Mouse (Mus musculus) midbrain, embryonic 11.5 days (tissue): ENCODE measurements around the gene Apoe. TPM values are rescaled to one million over a fixed set of nuclear protein-coding genes. Genes with fewer than 3 reads are reported as not detected.

Source experiments
- ATAC-seq: fragments of 200-750 bp; cut with Nextera tagmentation; 2 replicates; pipeline ENCODE4 v1.8.0; 2017; ENCODE audit warnings: moderate TSS enrichment, moderate library complexity; ENCODE audit not compliant: low FRiP score
- DNase-seq: peaks from one replicate; pipeline ENCODE4 v3.0.0; 2015; ENCODE audit warnings: low spot score; ENCODE audit errors: missing footprints
- H3K27ac ChIP-seq: fragments of 300-500 bp; sonication (generic); 2 replicates; pipeline ENCODE4 v1.5.1; 2014; ENCODE audit warnings: low read depth, low read length
- H3K27me3 ChIP-seq: fragments of 300-500 bp; sonication (generic); 2 replicates; pipeline ENCODE4 v1.6.1; 2014; ENCODE audit warnings: mild to moderate bottlenecking, low read length, moderate library complexity, mixed read lengths; ENCODE audit not compliant: control insufficient read depth, insufficient read depth
- H3K36me3 ChIP-seq: fragments of 300-500 bp; sonication (generic); 2 replicates; pipeline ENCODE4 v1.6.1; 2014; ENCODE audit warnings: mild to moderate bottlenecking, low read length, moderate library complexity, mixed read lengths; ENCODE audit not compliant: control insufficient read depth, insufficient read depth
- H3K4me1 ChIP-seq: fragments of 300-500 bp; sonication (generic); 2 replicates; pipeline ENCODE4 v1.6.1; 2014; ENCODE audit warnings: low read length; ENCODE audit not compliant: control insufficient read depth, insufficient read depth
- H3K4me2 ChIP-seq: fragments of 300-500 bp; sonication (generic); 2 replicates; pipeline ENCODE4 v1.6.1; 2014; ENCODE audit warnings: mild to moderate bottlenecking, moderate library complexity
- H3K4me3 ChIP-seq: fragments of 300-500 bp; sonication (generic); 2 replicates; pipeline ENCODE4 v1.5.1; 2014; ENCODE audit warnings: low read depth, low read length
- H3K9ac ChIP-seq: fragments of 300-500 bp; sonication (generic); 2 replicates; pipeline ENCODE4 v1.6.1; 2014; ENCODE audit warnings: low read length
- H3K9me3 ChIP-seq: fragments of 300-500 bp; sonication (generic); 2 replicates; pipeline ENCODE4 v1.6.1; 2016; ENCODE audit warnings: low read length; ENCODE audit not compliant: control insufficient read depth
- WGBS: fragments of 180-500 bp; shearing (Covaris S2); extraction: QIAGEN DNeasy Blood & Tissue Kit; methylation state at CpG from one replicate; pipeline ENCODE4 v1.1.7; 2014; 5-methylcytosine and 5-hydroxymethylcytosine counted together
- polyA plus RNA-seq: library from polyadenylated mRNA; unstranded; fragments of >200 nt; fragmentation: Nextera tagmentation; extraction: Ambion mirVana; gene quantifications from 2 replicates; pipeline ENCODE4 v1.2.1, GENCODE M21; 2014

Apoe gene
- polyA plus RNA-seq: 180 and 196 TPM in 2 replicates

DNA sequence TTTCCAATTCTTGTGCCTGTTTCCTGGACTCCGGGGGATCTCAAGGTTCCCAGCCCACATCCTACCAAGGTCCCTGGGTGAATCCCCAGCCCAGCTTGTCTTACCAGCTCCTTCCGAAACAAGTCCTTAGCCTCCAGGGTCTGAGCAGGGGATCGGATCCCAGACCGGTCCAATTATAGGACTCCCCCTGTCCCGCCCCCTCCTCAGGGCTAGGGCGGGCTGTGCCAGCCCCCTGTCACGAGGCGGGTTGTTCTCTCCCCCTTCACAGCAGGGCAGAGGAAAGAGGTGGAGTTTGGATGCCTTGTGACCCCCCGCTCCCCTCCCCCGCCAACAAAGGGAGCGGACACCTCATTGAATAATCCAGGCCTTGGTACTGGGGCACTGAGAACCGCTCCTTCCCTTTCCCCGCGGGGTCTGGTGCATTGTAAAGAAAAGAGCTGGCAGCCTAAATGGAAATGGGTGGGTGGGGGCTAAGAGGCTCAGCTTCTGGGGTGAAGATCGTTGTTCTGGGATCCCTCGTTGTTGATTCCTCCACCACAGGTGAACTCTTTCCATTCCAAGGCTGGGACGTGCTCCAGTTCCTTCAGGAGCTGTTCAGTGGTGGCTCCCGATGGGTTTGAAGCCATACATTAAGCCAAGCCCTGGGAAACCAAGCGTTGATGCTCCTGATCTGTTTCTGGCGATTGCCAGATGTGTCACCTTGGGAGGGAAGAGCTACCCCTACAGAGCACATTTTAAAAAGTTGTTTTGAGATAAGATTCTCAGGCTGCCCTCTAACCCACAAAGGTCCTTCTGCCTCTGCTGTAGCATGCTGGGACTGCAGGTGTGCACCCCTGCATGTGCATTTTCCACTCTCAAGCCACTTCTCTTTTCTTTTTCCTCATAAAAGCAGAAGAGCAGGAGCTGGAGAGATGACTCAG lies at the start of gene Apoe:
Gene Apoe, minus strand, starts transcription at position 282 of the 920 bp plus-strand sequence.
- no peaks in the 10 kb centered on the region for H3K27me3 ChIP-seq
- DNase-seq (peak; percentile 95), ATAC-seq (peak; percentile 56)
- H3K9me3 ChIP-seq: peaks cover 4% of the 10 kb centered on the region; the same call in 1 of the 2 replicates
- 1% methylated on average over 19 of the region's 20 CpGs for WGBS
- H3K4me1 ChIP-seq: peaks cover 13% of the 10 kb centered on the region
- no peak within 1 kb of the TSS for H3K27ac ChIP-seq
- H3K4me2 ChIP-seq: peak within 1 kb of the TSS; percentile 65
- H3K9ac ChIP-seq: peak within 1 kb of the TSS; percentile 67
- H3K36me3 ChIP-seq: peaks cover 14% of the 10 kb centered on the region
- peak within 1 kb of the TSS; percentile 31 for H3K4me3 ChIP-seq

- H3K4me2 ChIP-seq: peak overlapping the region; percentile 95
- ATAC-seq (no peak), DNase-seq (no peak)
- H3K36me3 ChIP-seq: peaks cover 2% of the 10 kb centered on the region; the same call in 1 of the 2 replicates
- no peak overlapping the region for H3K9ac ChIP-seq
- peaks cover 22% of the 10 kb centered on the region for H3K4me1 ChIP-seq
- WGBS: 3% methylated on average over 25 of the region's 25 CpGs
- H3K4me3 ChIP-seq: peak overlapping the region; percentile 76
- H3K27ac ChIP-seq: no peak overlapping the region
- no peaks in the 10 kb centered on the region for H3K27me3 ChIP-seq
- H3K9me3 ChIP-seq: no peaks in the 10 kb centered on the region
Observed at GRCm38 (mm10) chr7:19747420-19748218, 48.6 kb upstream of the Apoe start.

DNA sequence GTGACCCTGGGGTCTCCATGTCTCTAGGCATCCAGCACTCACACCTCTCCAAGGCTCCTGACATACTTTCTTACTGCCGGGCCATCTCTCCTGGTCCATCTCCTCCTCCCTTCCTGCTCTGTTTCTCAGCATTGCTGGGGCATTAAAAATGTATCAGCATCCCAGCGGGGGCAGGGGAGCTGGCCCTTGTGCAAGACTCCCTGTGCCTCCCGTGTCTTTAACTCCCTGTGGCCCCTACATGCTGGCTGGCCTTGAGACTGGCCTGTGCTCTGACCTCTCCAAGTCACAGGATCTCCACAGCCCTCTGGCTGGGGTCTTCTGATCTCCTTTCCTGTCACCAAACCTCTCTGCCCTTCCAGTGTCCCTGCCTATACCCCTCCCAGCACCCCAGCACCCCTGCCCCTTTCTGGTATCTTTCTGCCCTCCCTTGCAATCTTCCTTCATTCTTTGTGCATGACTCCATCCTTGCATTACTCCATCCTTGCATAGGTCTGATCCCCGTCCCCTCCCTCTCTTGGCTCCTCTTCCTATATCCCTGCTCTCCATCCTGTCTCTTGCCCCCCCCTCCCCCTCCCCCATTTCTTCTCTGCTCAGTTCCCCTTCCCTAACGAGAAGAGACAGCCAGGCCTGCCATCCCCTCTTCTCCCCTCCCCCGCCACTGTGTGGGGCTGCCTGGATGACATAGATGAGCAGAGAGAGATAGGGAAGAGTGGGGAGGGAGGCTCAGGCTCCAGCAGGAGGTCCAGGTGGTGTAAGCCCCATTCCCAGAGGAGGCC lies 47.6 kb upstream of the Apoe start:
- DNase-seq: no peak
- Histone ChIP-seq H3K4me1 (peaks cover 26% of the 10 kb centered on the region), H3K4me2 (no peak overlapping the region; the same call in 1 of the 2 replicates), H3K4me3 (no peak overlapping the region), H3K9ac (no peak overlapping the region), H3K36me3 (peaks cover 2% of the 10 kb centered on the region; the same call in 1 of the 2 replicates), H3K27ac (no peak overlapping the region), H3K9me3 (no peaks in the 10 kb centered on the region), H3K27me3 (no peaks in the 10 kb centered on the region)
- no peak for ATAC-seq
- 36% methylated on average over 6 of the region's 6 CpGs for WGBS

GRCm38 (mm10) chr7:19745971-19746370 lies 47.0 kb upstream of the Apoe start:
- Histone ChIP-seq H3K9me3 (no peaks in the 10 kb centered on the region), H3K4me1 (peaks cover 28% of the 10 kb centered on the region), H3K36me3 (peaks cover 2% of the 10 kb centered on the region; the same call in 1 of the 2 replicates), H3K4me2 (no peak overlapping the region), H3K9ac (no peak overlapping the region), H3K4me3 (no peak overlapping the region), H3K27ac (no peak overlapping the region), H3K27me3 (no peaks in the 10 kb centered on the region)
- ATAC-seq: no peak
- 82% methylated on average over 8 of the region's 10 CpGs for WGBS
- no peak for DNase-seq

- H3K9ac ChIP-seq: no peak overlapping the region
- H3K36me3 ChIP-seq: peaks cover 2% of the 10 kb centered on the region; the same call in 1 of the 2 replicates
- no peak overlapping the region for H3K27ac ChIP-seq
- H3K4me2 ChIP-seq: no peak overlapping the region
- WGBS: 77% methylated on average over 14 of the region's 14 CpGs
- H3K4me3 ChIP-seq: no peak overlapping the region
- H3K27me3 ChIP-seq: no peaks in the 10 kb centered on the region
- H3K9me3 ChIP-seq: no peaks in the 10 kb centered on the region
- no peak for DNase-seq
- H3K4me1 ChIP-seq: peaks cover 24% of the 10 kb centered on the region
- ATAC-seq: no peak
Observed at GRCm38 (mm10) chr7:19744590-19745385, 45.8 kb upstream of the Apoe start.

DNA sequence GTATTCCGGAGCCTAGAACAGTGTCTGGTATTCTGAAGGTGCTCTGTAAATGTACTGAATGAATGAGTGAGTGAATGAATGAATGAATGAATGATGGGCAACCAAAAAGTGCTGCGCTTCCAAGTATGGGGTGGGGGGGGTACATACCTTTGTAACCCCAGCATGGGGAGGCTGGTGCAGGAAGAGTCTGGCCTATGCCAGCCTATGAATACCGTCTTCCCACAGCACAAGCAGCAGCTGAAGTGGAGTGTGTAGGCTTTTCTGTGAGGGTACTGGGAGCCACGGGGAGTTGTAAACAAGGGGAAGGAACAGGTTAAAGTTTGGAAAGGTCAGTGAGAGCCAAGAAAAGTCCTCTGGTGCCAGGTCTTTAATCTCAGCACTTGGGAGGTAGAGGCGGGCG lies 44.8 kb upstream of the Apoe start:
- no peak overlapping the region for H3K4me3 ChIP-seq
- H3K4me1 ChIP-seq: peaks cover 24% of the 10 kb centered on the region
- H3K9me3 ChIP-seq: no peaks in the 10 kb centered on the region
- H3K9ac ChIP-seq: no peak overlapping the region
- no peaks in the 10 kb centered on the region for H3K27me3 ChIP-seq
- H3K36me3 ChIP-seq: peaks cover 2% of the 10 kb centered on the region; the same call in 1 of the 2 replicates
- no peak overlapping the region for H3K4me2 ChIP-seq
- no peak overlapping the region for H3K27ac ChIP-seq
- ATAC-seq: no peak
- no peak for DNase-seq
- 90% methylated on average over 6 of the region's 6 CpGs for WGBS

- H3K4me1 ChIP-seq: peaks cover 12% of the 10 kb centered on the region
- H3K36me3 ChIP-seq: peaks cover 2% of the 10 kb centered on the region; the same call in 1 of the 2 replicates
- no peak for DNase-seq
- H3K4me2 ChIP-seq: no peak overlapping the region
- 55% methylated on average over 5 of the region's 5 CpGs for WGBS
- ATAC-seq: no peak
- no peak overlapping the region for H3K27ac ChIP-seq
- H3K9me3 ChIP-seq: no peaks in the 10 kb centered on the region
- no peak overlapping the region for H3K4me3 ChIP-seq
- no peak overlapping the region for H3K9ac ChIP-seq
- H3K27me3 ChIP-seq: no peaks in the 10 kb centered on the region
Observed at GRCm38 (mm10) chr7:19742468-19742867, 43.5 kb upstream of the Apoe start.
